Mouse (Mus musculus) liver, postnatal 0 days (tissue): ENCODE measurements around the gene Bcar3.

ENCODE experiments used
- CTCF ChIP-seq: sonication (generic); IDR thresholded peaks from 2 replicates; pipeline ENCODE4 v1.5.1; 2016; ENCODE audit warnings: antibody characterized with exemption, low read depth
- EP300 ChIP-seq: IDR thresholded peaks from 2 replicates; pipeline ENCODE4 v1.6.1; 2016; ENCODE audit warnings: antibody characterized with exemption, low read depth, mild to moderate bottlenecking

DNA sequence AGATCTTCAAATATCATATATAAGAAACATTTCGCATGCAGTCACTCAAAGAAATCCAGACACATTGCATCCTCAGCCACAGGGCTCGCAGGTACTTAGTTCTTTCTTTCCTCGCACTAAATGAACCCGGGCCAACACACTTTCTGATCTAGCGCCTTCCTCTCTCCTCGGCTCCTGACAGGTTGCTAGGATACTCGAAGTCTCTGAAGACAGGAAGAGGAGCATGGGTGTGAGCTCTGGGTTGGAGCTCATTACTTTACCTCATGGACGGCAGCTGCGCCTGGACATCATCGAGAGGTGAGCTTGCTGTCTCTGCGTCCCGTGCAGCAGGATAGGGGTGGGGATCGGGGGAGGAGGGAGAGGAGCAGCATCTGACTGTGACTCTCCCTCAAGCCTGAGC lies 225.1 kb downstream of the Bcar3 start:
- TF ChIP-seq EP300 (no peak), CTCF (no peak)
